Mouse (Mus musculus) midbrain, postnatal 0 days (tissue): ENCODE data around the gene Etv6. TPM values are rescaled to one million over a fixed set of nuclear protein-coding genes. Genes with fewer than 3 reads are reported as not detected.

Experiments used
- ATAC-seq: fragments of 200-750 bp; cut with Nextera tagmentation; 2 replicates; pipeline ENCODE4 v1.8.0; 2017; ENCODE audit warnings: moderate number of reproducible peaks, mild to moderate bottlenecking, moderate TSS enrichment, moderate library complexity; ENCODE audit not compliant: low FRiP score
- DNase-seq: peaks from one replicate; pipeline ENCODE4 v3.0.0-alpha.2; 2015; ENCODE audit warnings: low spot score
- H3K27ac ChIP-seq: fragments of 300-500 bp; sonication (generic); 2 replicates; pipeline ENCODE4 v1.5.1; 2014; ENCODE audit warnings: low read depth, mild to moderate bottlenecking, low read length, mixed read lengths
- H3K27me3 ChIP-seq: fragments of 300-500 bp; sonication (generic); 2 replicates; pipeline ENCODE4 v1.6.1; 2014; ENCODE audit warnings: low read length, control low read depth, mixed read lengths; ENCODE audit not compliant: insufficient read depth
- H3K36me3 ChIP-seq: fragments of 300-500 bp; sonication (generic); 2 replicates; pipeline ENCODE4 v1.6.1; 2014; ENCODE audit warnings: low read length, control low read depth, mixed read lengths; ENCODE audit not compliant: insufficient read depth
- H3K4me1 ChIP-seq: fragments of 300-500 bp; sonication (generic); 2 replicates; pipeline ENCODE4 v1.6.1; 2014; ENCODE audit warnings: mild to moderate bottlenecking, control low read depth, antibody characterized with exemption, low read length, mixed read lengths; ENCODE audit not compliant: insufficient read depth
- H3K4me2 ChIP-seq: fragments of 300-500 bp; sonication (generic); 2 replicates; pipeline ENCODE4 v1.6.1; 2014; ENCODE audit warnings: low read depth, mild to moderate bottlenecking, low read length, mixed read lengths; ENCODE audit not compliant: poor library complexity, severe bottlenecking
- H3K4me3 ChIP-seq: fragments of 300-500 bp; sonication (generic); 2 replicates; pipeline ENCODE4 v1.5.1; 2014; ENCODE audit warnings: low read depth, mild to moderate bottlenecking, low read length, moderate library complexity
- H3K9ac ChIP-seq: fragments of 300-500 bp; sonication (generic); replicated peaks from 2 replicates; pipeline ENCODE4 v1.6.1; 2014; ENCODE audit warnings: mild to moderate bottlenecking, low read length, moderate library complexity, mixed read lengths; ENCODE audit not compliant: poor library complexity, severe bottlenecking
- H3K9me3 ChIP-seq: fragments of 300-500 bp; sonication (generic); 2 replicates; pipeline ENCODE4 v1.6.1; 2016; ENCODE audit warnings: low read length, control low read depth
- CTCF ChIP-seq: IDR thresholded peaks from 2 replicates; pipeline ENCODE4 v1.5.1; 2016; ENCODE audit warnings: antibody characterized with exemption, mild to moderate bottlenecking
- whole genome bisulfite sequencing: fragments of 180-500 bp; shearing (Covaris S2); extraction: QIAGEN DNeasy Blood & Tissue Kit; methylation state at CpG from one replicate; pipeline ENCODE4 v1.1.7; 2014; 5-methylcytosine and 5-hydroxymethylcytosine counted together
- polyA plus RNA-seq: library from polyadenylated mRNA; unstranded; fragments of >200 nt; fragmentation: Nextera tagmentation; extraction: Ambion mirVana; gene quantifications from 2 replicates; pipeline ENCODE4 v1.2.1, GENCODE M21; 2015
- total RNA-seq: library from RNA; depleted of rRNA; stranded (reverse); fragments of >200 nt; gene quantifications from 2 replicates; pipeline ENCODE4 v1.2.3, GENCODE M21; 2014

Gene Etv6
- total and polyA plus RNA-seq, 2 experiments from 2014 or later: 2.9 to 7.2 TPM

- H3K36me3 ChIP-seq: no peaks in the 10 kb centered on the region
- H3K9me3 ChIP-seq: no peaks in the 10 kb centered on the region
- no peaks in the 10 kb centered on the region for H3K4me1 ChIP-seq
- WGBS: 90% methylated on average over 5 of the region's 5 CpGs
- no peak overlapping the region for H3K4me2 ChIP-seq
- no peak for DNase-seq
- no peak overlapping the region for H3K27ac ChIP-seq
- ATAC-seq: no peak
- H3K4me3 ChIP-seq: no peak overlapping the region
- no peaks in the 10 kb centered on the region for H3K27me3 ChIP-seq
- TF ChIP-seq CTCF: no peak
- H3K9ac ChIP-seq: no peak overlapping the region
Observed at GRCm38 (mm10) chr6:134202176-134202575, 166.7 kb downstream of the Etv6 start.

DNA sequence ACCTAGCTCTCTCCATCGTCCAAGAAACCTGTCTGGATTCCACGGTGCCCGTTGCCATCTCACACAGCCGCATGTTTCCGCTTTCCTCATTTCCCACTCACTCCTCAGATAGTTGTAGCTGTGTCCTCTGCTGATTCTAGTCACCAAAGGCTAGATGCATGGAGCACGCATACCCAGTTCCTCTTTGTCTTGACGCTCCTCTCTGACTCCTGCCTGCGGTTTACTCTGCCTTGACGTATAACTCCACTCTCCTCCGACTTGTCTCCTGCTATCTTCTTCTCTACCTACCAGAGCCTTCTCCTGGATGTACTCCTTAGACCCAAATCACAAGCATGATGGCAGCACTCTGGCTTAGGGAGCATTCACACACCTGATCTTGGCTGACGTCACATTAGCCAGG is 169.7 kb downstream of the Etv6 start:
- 95% methylated on average over 10 of the region's 11 CpGs for WGBS
- TF ChIP-seq CTCF: no peak
- Histone ChIP-seq H3K9ac (no peak overlapping the region), H3K36me3 (no peaks in the 10 kb centered on the region), H3K4me2 (no peak overlapping the region), H3K4me1 (0 out of 2 replicates have a peak, but pooled peaks cover 4% of the 10 kb centered on the region), H3K9me3 (no peaks in the 10 kb centered on the region), H3K4me3 (no peak overlapping the region), H3K27ac (no peak overlapping the region), H3K27me3 (no peaks in the 10 kb centered on the region)
- DNase-seq (no peak), ATAC-seq (no peak)

GRCm38 (mm10) chr6:134205726-134206125 is 170.2 kb downstream of the Etv6 start:
- no peak overlapping the region for H3K9ac ChIP-seq

DNA sequence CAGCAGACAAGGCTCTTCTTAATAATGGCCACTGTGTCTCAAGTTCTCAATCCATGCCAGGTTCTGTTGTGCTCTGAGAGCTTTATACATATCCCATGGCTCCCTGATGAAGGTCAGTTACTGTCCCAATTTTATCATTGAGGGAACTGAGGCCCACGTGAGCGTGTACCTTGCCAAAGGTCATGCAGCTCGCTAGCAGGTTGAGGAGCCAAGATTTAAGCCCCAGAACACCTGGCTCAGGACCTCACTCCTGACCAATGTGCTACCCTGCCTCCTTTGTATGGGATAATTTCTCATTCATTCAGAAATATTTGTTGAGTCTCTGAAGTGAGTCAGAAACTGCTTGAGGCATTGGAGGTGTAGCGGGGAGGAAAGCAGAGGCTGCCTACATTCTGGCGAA is 170.8 kb downstream of the Etv6 start:
- H3K27ac ChIP-seq: no peak overlapping the region
- DNase-seq: no peak
- H3K4me2 ChIP-seq: no peak overlapping the region
- 95% methylated on average over 5 of the region's 5 CpGs for WGBS
- no peaks in the 10 kb centered on the region for H3K27me3 ChIP-seq
- ATAC-seq: no peak
- TF ChIP-seq CTCF: no peak
- H3K36me3 ChIP-seq: no peaks in the 10 kb centered on the region
- H3K9me3 ChIP-seq: no peaks in the 10 kb centered on the region
- H3K4me1 ChIP-seq: 0 out of 2 replicates have a peak, but pooled peaks cover 4% of the 10 kb centered on the region
- no peak overlapping the region for H3K9ac ChIP-seq
- H3K4me3 ChIP-seq: no peak overlapping the region

More at GRCm38 (mm10) chr6:134205726-134206125, 170.2 kb downstream of the Etv6 start:
- Histone ChIP-seq H3K27me3 (no peaks in the 10 kb centered on the region), H3K9me3 (no peaks in the 10 kb centered on the region), H3K4me1 (0 out of 2 replicates have a peak, but pooled peaks cover 4% of the 10 kb centered on the region), H3K36me3 (no peaks in the 10 kb centered on the region), H3K4me2 (no peak overlapping the region), H3K27ac (no peak overlapping the region), H3K4me3 (no peak overlapping the region)
- no peak for ATAC-seq
- no peak for DNase-seq
- WGBS: 86% methylated on average over 5 of the region's 5 CpGs
- TF ChIP-seq CTCF: no peak

GRCm38 (mm10) chr6:134207391-134208179 is 172.1 kb downstream of the Etv6 start:
- no peak for TF ChIP-seq CTCF
- Histone ChIP-seq H3K4me3 (no peak overlapping the region), H3K9me3 (no peaks in the 10 kb centered on the region), H3K27me3 (no peaks in the 10 kb centered on the region), H3K27ac (peak overlapping the region; percentile 43; the same call in 1 of the 2 replicates), H3K4me1 (0 out of 2 replicates have a peak, but pooled peaks cover 4% of the 10 kb centered on the region), H3K9ac (no peak overlapping the region), H3K36me3 (no peaks in the 10 kb centered on the region), H3K4me2 (peak overlapping the region; percentile 22; the same call in 1 of the 2 replicates)
- DNase-seq (peak; percentile 91), ATAC-seq (peak; percentile 75)
- WGBS: 66% methylated on average over 19 of the region's 19 CpGs
